Mouse (Mus musculus) embryonic facial prominence, embryonic 13.5 days (tissue): ENCODE measurements around the gene Eif3j1. TPM values are rescaled to one million over a fixed set of nuclear protein-coding genes. Genes with fewer than 3 reads are reported as not detected.

Source experiments
- microRNA-seq: library from miRNA; unstranded; fragments of <30 nt; microRNA quantifications from one replicate; pipeline ENCODE4, GENCODE M21; 2016
- polyA plus RNA-seq: library from polyadenylated mRNA; unstranded; fragments of >200 nt; fragmentation: Nextera tagmentation; extraction: Ambion mirVana; gene quantifications from 2 replicates; pipeline ENCODE4 v1.2.1, GENCODE M21; 2015

Gene Eif3j1
- polyA plus RNA-seq, 1 experiment from 2014 or later: 13.1 TPM

Small RNA genes within 50 kb of the gene (microRNA-seq; reads per million reads assigned to microRNA genes)
- gene Gm47314: not detected

Other genes starting within 250 kb of the Eif3j1 start
- gene Frmd5, start 221.5 kb upstream of the Eif3j1 start, polyA plus RNA-seq: 2.3 and 3.1 TPM in 2 replicates
- 23.4 and 26.7 TPM in 2 replicates for gene Casc4, start 161.6 kb upstream of the Eif3j1 start, polyA plus RNA-seq
- gene Ctdspl2, start 72.5 kb upstream of the Eif3j1 start, polyA plus RNA-seq: 66.5 and 74.0 TPM in 2 replicates
- 0.22 and 0.25 TPM in 2 replicates for gene Mageb3, start 72.5 kb upstream of the Eif3j1 start, polyA plus RNA-seq
- 9.1 and 10.1 TPM in 2 replicates for gene Spg11, start 89.8 kb downstream of the Eif3j1 start, polyA plus RNA-seq
- gene B2m, start 119.1 kb downstream of the Eif3j1 start, polyA plus RNA-seq: 239 and 303 TPM in 2 replicates
- gene Trim69, start 132.2 kb downstream of the Eif3j1 start, polyA plus RNA-seq: not detected in 2 replicates
- not detected in 2 replicates for gene Patl2, start 157.6 kb downstream of the Eif3j1 start, polyA plus RNA-seq
- not detected in 2 replicates for gene Terb2, start 157.7 kb downstream of the Eif3j1 start, polyA plus RNA-seq
- gene Sord, start 206.2 kb downstream of the Eif3j1 start, polyA plus RNA-seq: 23.0 and 25.0 TPM in 2 replicates